Mouse (Mus musculus): ENCODE results near the gene Dcaf12. TPM values are rescaled to one million over a fixed set of nuclear protein-coding genes. Genes with fewer than 3 reads are reported as not detected.

Gene Dcaf12
- polyA plus RNA-seq, 1 experiment: 44.6 TPM

DNA sequence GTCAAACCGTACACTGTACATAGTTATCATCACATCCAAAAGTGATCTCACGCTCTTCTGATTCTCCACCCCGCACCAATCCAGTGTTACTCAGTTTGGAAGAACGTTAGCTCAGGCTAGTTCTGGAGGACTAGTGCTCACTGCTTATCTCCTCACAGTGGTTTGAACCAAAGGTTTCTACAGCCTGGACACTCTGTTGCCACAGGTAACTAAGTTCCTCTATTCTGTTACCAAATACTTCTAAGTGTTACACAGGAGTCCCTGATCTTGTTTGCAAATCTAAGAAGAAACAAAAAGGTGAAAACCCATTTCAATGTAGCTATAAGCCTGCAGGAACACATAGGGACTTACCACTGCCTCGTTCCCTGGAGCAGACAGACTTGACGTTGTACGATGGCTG is 18.7 kb downstream of the Dcaf12 start:
- 96% methylated on average over 7 of the region's 7 CpGs for WGBS
- no peak for DNase-seq (ENCODE audit: low read depth in 1 of 2, low spot score in 2 of 2)
- Histone ChIP-seq H3K27me3 (ENCODE audit: control insufficient read depth, insufficient read depth, low read length) (no peaks in the 10 kb centered on the region), H3K4me3 (ENCODE audit: extremely low read depth, insufficient read depth, insufficient read length) (no peak overlapping the region), H3K27ac (ENCODE audit: insufficient read depth, low read length) (no peak overlapping the region), H3K4me1 (ENCODE audit: control insufficient read depth, insufficient read depth, insufficient read length) (peaks cover 4% of the 10 kb centered on the region; the same call in 1 of the 2 replicates), H3K36me3 (ENCODE audit: control insufficient read depth, insufficient read depth, low read length) (peaks cover 63% of the 10 kb centered on the region)
- TF ChIP-seq POLR2A (IDR thresholded peaks at IDR 0.05; ENCODE audit: low read depth, low read length) (no peak), CTCF (IDR thresholded peaks at IDR 0.05; ENCODE audit: extremely low read depth, insufficient read depth, insufficient read length, insufficient replicate concordance) (no peak)

DNA sequence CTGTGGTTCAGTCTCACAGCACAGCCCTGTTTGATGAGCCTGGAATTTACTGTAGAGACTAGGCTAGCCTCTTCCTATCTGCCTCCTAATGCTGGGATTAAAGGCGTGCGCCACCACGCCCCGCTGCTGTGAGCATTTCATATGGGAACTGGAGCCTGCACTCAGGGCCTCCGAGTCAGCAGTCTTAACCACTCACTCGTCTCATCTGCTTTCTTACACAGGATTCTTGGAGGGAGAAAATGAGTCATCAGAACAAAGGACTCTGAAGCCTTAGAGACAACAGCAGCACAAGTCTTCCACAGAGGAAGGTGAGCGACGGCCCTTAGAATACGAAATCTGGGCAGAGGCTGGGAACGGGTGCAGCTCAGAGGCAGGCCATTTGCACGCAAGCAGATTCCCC is 19.2 kb downstream of the Dcaf12 start:
- H3K36me3 ChIP-seq (ENCODE audit: control insufficient read depth, insufficient read depth, low read length): peaks cover 62% of the 10 kb centered on the region
- H3K4me3 ChIP-seq (ENCODE audit: extremely low read depth, insufficient read depth, insufficient read length): no peak overlapping the region
- 91% methylated on average over 11 of the region's 11 CpGs for WGBS
- H3K4me1 ChIP-seq (ENCODE audit: control insufficient read depth, insufficient read depth, insufficient read length): peaks cover 4% of the 10 kb centered on the region; the same call in 1 of the 2 replicates
- no peaks in the 10 kb centered on the region for H3K27me3 ChIP-seq (ENCODE audit: control insufficient read depth, insufficient read depth, low read length)
- DNase-seq (ENCODE audit: low read depth in 1 of 2, low spot score in 2 of 2): no peak
- no peak for TF ChIP-seq POLR2A (IDR thresholded peaks at IDR 0.05; ENCODE audit: low read depth, low read length)
- TF ChIP-seq CTCF (IDR thresholded peaks at IDR 0.05; ENCODE audit: extremely low read depth, insufficient read depth, insufficient read length, insufficient replicate concordance): no peak
- no peak overlapping the region for H3K27ac ChIP-seq (ENCODE audit: insufficient read depth, low read length)

DNA sequence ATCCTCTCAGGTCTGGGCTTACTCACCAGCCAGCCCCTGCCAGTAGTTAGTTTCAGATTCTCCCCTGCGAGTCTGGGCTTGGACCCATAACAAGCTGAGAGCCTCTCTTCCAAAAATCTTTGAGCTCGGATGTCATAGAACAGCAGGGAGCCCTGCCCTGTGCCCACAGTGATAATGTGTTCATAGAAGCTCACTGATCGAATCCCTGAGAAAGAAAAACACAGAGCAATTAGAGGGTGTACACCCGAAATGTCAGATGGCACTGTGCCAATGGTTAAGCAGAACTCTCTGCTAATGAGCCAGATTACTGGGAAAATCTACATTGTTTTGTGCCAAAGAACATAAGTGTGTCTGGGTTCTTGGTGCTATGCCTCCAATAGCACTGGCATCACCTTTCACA is 20.8 kb downstream of the Dcaf12 start:
- no peak overlapping the region for H3K27ac ChIP-seq (ENCODE audit: insufficient read depth, low read length)
- H3K27me3 ChIP-seq (ENCODE audit: control insufficient read depth, insufficient read depth, low read length): no peaks in the 10 kb centered on the region
- peaks cover 51% of the 10 kb centered on the region for H3K36me3 ChIP-seq (ENCODE audit: control insufficient read depth, insufficient read depth, low read length)
- no peak overlapping the region for H3K4me3 ChIP-seq (ENCODE audit: extremely low read depth, insufficient read depth, insufficient read length)
- WGBS: 90% methylated on average over 4 of the region's 4 CpGs
- TF ChIP-seq CTCF (IDR thresholded peaks at IDR 0.05; ENCODE audit: extremely low read depth, insufficient read depth, insufficient read length, insufficient replicate concordance): no peak
- no peak for TF ChIP-seq POLR2A (IDR thresholded peaks at IDR 0.05; ENCODE audit: low read depth, low read length)
- H3K4me1 ChIP-seq (ENCODE audit: control insufficient read depth, insufficient read depth, insufficient read length): peaks cover 1% of the 10 kb centered on the region; the same call in 1 of the 2 replicates
- DNase-seq (ENCODE audit: low read depth in 1 of 2, low spot score in 2 of 2): no peak

DNA sequence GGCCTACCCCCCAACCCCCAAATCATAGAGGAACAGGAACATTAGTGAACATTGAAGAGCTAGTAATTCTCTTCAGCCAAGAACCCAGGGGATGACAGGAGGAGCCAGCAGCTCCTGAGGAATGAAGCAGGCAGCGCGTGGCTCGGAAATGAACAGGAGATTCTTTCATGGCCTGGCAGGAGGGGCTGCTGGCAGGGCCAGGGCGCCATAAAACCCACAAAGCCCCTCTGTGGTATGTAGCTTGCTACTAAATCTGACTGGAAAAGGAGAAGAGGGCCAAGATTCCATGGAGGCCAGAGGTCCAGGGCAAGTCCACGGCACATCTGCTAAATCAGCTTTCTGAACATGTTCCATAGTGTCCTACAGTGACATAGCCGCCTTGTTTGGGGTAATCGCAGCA is 24.9 kb downstream of the Dcaf12 start:
- Histone ChIP-seq H3K27me3 (ENCODE audit: control insufficient read depth, insufficient read depth, low read length) (no peaks in the 10 kb centered on the region), H3K4me3 (ENCODE audit: extremely low read depth, insufficient read depth, insufficient read length) (no peak overlapping the region), H3K4me1 (ENCODE audit: control insufficient read depth, insufficient read depth, insufficient read length) (no peaks in the 10 kb centered on the region), H3K36me3 (ENCODE audit: control insufficient read depth, insufficient read depth, low read length) (peaks cover 29% of the 10 kb centered on the region), H3K27ac (ENCODE audit: insufficient read depth, low read length) (no peak overlapping the region)
- DNase-seq (ENCODE audit: low read depth in 1 of 2, low spot score in 2 of 2): no peak
- WGBS: 97% methylated on average over 7 of the region's 7 CpGs
- no peak for TF ChIP-seq CTCF (IDR thresholded peaks at IDR 0.05; ENCODE audit: extremely low read depth, insufficient read depth, insufficient read length, insufficient replicate concordance)
- no peak for TF ChIP-seq POLR2A (IDR thresholded peaks at IDR 0.05; ENCODE audit: low read depth, low read length)

DNA sequence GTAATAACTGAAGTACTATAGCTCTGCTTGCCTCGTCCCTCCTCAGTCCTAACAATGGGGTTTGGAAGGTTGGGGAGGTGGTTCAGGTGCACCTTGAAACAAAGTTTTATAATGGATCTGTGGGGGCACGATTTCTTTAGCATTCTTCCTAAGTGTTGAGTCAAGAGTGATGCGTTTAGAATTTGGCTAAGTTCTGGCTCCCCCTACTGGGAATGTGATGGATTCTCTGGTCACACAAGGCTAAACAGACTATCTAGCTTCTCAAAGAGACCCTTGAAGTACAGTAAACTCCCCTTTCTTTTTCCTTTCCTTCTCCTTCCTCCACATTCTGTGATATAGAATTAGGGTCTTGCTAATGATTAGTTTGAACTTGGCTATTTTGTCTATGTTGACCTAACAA is 28.3 kb downstream of the Dcaf12 start:
- Histone ChIP-seq H3K4me3 (ENCODE audit: extremely low read depth, insufficient read depth, insufficient read length) (no peak overlapping the region), H3K27ac (ENCODE audit: insufficient read depth, low read length) (no peak overlapping the region), H3K27me3 (ENCODE audit: control insufficient read depth, insufficient read depth, low read length) (no peaks in the 10 kb centered on the region), H3K4me1 (ENCODE audit: control insufficient read depth, insufficient read depth, insufficient read length) (no peaks in the 10 kb centered on the region), H3K36me3 (ENCODE audit: control insufficient read depth, insufficient read depth, low read length) (peaks cover 6% of the 10 kb centered on the region; the same call in 1 of the 2 replicates)
- TF ChIP-seq CTCF (IDR thresholded peaks at IDR 0.05; ENCODE audit: extremely low read depth, insufficient read depth, insufficient read length, insufficient replicate concordance): peak; percentile 21; the same call in 1 of the 2 replicates
- TF ChIP-seq POLR2A (IDR thresholded peaks at IDR 0.05; ENCODE audit: low read depth, low read length): no peak
- 18% methylated on average over 3 of the region's 3 CpGs for WGBS
- peak in 1 of 2 experiments; percentile 31 for DNase-seq (ENCODE audit: low read depth in 1 of 2, low spot score in 2 of 2)

DNA sequence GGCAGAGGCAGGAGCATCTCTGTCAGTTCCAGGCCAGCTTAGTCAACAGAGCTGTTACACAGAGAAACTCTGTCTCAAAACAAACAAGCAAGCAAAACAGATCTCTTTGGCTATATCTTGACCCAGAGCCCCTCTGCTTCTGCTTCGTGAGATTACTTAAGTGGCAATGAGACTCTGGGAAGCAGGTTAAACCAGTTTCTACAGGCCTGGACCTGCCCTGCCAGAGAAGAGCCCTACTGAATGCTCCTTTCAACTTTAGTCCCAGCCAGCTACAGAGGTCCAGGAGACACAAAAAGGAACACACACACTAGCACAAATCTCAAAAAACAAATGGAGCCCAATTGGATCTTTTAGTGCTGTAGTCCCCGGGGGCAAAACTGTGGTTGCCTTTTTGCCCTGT is 30.6 kb downstream of the Dcaf12 start:
- WGBS: 91% methylated on average over 2 of the region's 2 CpGs
- no peak for DNase-seq (ENCODE audit: low read depth in 1 of 2, low spot score in 2 of 2)

DNA sequence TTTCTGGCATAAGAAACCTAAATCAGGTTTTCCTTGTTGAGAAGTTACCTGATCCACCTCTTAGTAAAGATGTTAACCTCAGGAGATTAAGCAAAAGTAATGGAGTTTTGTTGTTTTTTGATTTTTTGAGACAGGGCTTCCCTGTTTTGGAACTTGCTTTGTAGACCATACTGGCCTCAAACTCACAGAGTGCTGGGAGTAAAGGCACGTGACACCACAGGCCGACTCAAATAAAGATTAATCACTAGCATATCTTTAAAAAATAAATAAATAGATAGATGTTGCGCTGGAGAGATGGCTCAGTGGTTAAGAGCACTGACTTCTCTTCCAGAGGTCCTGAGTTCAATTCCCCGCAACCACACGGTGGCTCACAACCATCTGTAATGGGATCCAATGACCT is 38.8 kb downstream of the Dcaf12 start:
- TF ChIP-seq CTCF (IDR thresholded peaks at IDR 0.05; ENCODE audit: extremely low read depth, insufficient read depth, insufficient read length, insufficient replicate concordance): no peak
- no peak for TF ChIP-seq POLR2A (IDR thresholded peaks at IDR 0.05; ENCODE audit: low read depth, low read length)
- no peak overlapping the region for H3K27ac ChIP-seq (ENCODE audit: insufficient read depth, low read length)
- H3K27me3 ChIP-seq (ENCODE audit: control insufficient read depth, insufficient read depth, low read length): no peaks in the 10 kb centered on the region
- H3K4me3 ChIP-seq (ENCODE audit: extremely low read depth, insufficient read depth, insufficient read length): peak overlapping the region; percentile 87; the same call in 1 of the 2 replicates
- 81% methylated on average over 5 of the region's 5 CpGs for WGBS
- no peaks in the 10 kb centered on the region for H3K36me3 ChIP-seq (ENCODE audit: control insufficient read depth, insufficient read depth, low read length)
- peaks cover 5% of the 10 kb centered on the region; the same call in 1 of the 2 replicates for H3K4me1 ChIP-seq (ENCODE audit: control insufficient read depth, insufficient read depth, insufficient read length)
- DNase-seq (ENCODE audit: low read depth in 1 of 2, low spot score in 2 of 2): no peak

More for the DNA sequence above, 30.6 kb downstream of the Dcaf12 start:
- H3K27me3 ChIP-seq (ENCODE audit: control insufficient read depth, insufficient read depth, low read length): no peaks in the 10 kb centered on the region
- no peak overlapping the region for H3K27ac ChIP-seq (ENCODE audit: insufficient read depth, low read length)
- H3K4me3 ChIP-seq (ENCODE audit: extremely low read depth, insufficient read depth, insufficient read length): no peak overlapping the region
- H3K4me1 ChIP-seq (ENCODE audit: control insufficient read depth, insufficient read depth, insufficient read length): no peaks in the 10 kb centered on the region
- TF ChIP-seq CTCF (IDR thresholded peaks at IDR 0.05; ENCODE audit: extremely low read depth, insufficient read depth, insufficient read length, insufficient replicate concordance) (no peak), POLR2A (IDR thresholded peaks at IDR 0.05; ENCODE audit: low read depth, low read length) (no peak)
- H3K36me3 ChIP-seq (ENCODE audit: control insufficient read depth, insufficient read depth, low read length): no peaks in the 10 kb centered on the region
